Mouse (Mus musculus): ENCODE results near the gene Nsmce4a. TPM values are rescaled to one million over a fixed set of nuclear protein-coding genes. Genes with fewer than 3 reads are reported as not detected.

The Nsmce4a gene
- polyA plus RNA-seq, 1 experiment from 2014 or later, result 179 TPM

GRCm38 (mm10) chr7:130578066-130578465 is 5.1 kb upstream of the Nsmce4a start:
- DNase-seq (ENCODE audit: low spot score), result no peak

GRCm38 (mm10) chr7:130577388-130578003 is 4.6 kb upstream of the Nsmce4a start, which contains the start of gene Tacc2:
Gene Tacc2 (plus strand): TSS chr7:130577438.
- no peak for DNase-seq (ENCODE audit: low spot score)

- no peak for DNase-seq (ENCODE audit: low spot score)
These were observed 4.1 kb upstream of the Nsmce4a start for GRCm38 (mm10) chr7:130576981-130577380.

GRCm38 (mm10) chr7:130574211-130574991 is 1.5 kb upstream of the Nsmce4a start:
- no peak for DNase-seq (ENCODE audit: low spot score)

- DNase-seq (ENCODE audit: low spot score), result no peak
These were observed 828 bp upstream of the Nsmce4a start for GRCm38 (mm10) chr7:130573746-130574145.

- DNase-seq (ENCODE audit: low spot score), result no peak
These were observed 2.4 kb downstream of the Nsmce4a start for GRCm38 (mm10) chr7:130570472-130570871.

- no peak for DNase-seq (ENCODE audit: low spot score)
These were observed 4.0 kb downstream of the Nsmce4a start for GRCm38 (mm10) chr7:130568783-130569436.

GRCm38 (mm10) chr7:130564596-130564995 is 8.3 kb downstream of the Nsmce4a start:
- no peak for DNase-seq (ENCODE audit: low spot score)

GRCm38 (mm10) chr7:130563880-130564279 is 9.0 kb downstream of the Nsmce4a start:
- no peak for DNase-seq (ENCODE audit: low spot score)

GRCm38 (mm10) chr7:130563276-130563675 is 9.6 kb downstream of the Nsmce4a start:
- DNase-seq (ENCODE audit: low spot score), result no peak

GRCm38 (mm10) chr7:130560933-130561332 is 12.0 kb downstream of the Nsmce4a start:
- no peak for DNase-seq (ENCODE audit: low spot score)

GRCm38 (mm10) chr7:130558592-130558991 is 14.3 kb downstream of the Nsmce4a start:
- no peak for DNase-seq (ENCODE audit: low spot score)

GRCm38 (mm10) chr7:130555597-130555996 is 17.3 kb downstream of the Nsmce4a start:
- no peak for DNase-seq (ENCODE audit: low spot score)

GRCm38 (mm10) chr7:130553321-130553720 is 19.6 kb downstream of the Nsmce4a start:
- no peak for DNase-seq (ENCODE audit: low spot score)

- DNase-seq (ENCODE audit: low spot score), result no peak
These were observed 20.1 kb downstream of the Nsmce4a start for GRCm38 (mm10) chr7:130552780-130553179.

- DNase-seq (ENCODE audit: low spot score), result no peak
These were observed 25.2 kb downstream of the Nsmce4a start for GRCm38 (mm10) chr7:130547635-130548175.

- DNase-seq (ENCODE audit: low spot score), result peak; percentile 93
These were observed 26.0 kb downstream of the Nsmce4a start for GRCm38 (mm10) chr7:130546791-130547484.

- no peak for DNase-seq (ENCODE audit: low spot score)
These were observed 26.5 kb downstream of the Nsmce4a start for GRCm38 (mm10) chr7:130546421-130546790.

GRCm38 (mm10) chr7:130545893-130546292 is 27.0 kb downstream of the Nsmce4a start:
- DNase-seq (ENCODE audit: low spot score), result no peak

- DNase-seq (ENCODE audit: low spot score), result no peak
These were observed 27.5 kb downstream of the Nsmce4a start for GRCm38 (mm10) chr7:130545401-130545800.

- DNase-seq (ENCODE audit: low spot score), result no peak
These were observed 29.7 kb downstream of the Nsmce4a start for GRCm38 (mm10) chr7:130543181-130543580.

Measured in thymus, postnatal 0 days (tissue).